Mouse (Mus musculus) cerebellum, adult (tissue): ENCODE data around the gene Uspl1.

Source experiments
- ATAC-seq: cut with Nextera tagmentation; 2 replicates; pipeline ENCODE4 v1.9.2; 2017; ENCODE audit warnings: mild to moderate bottlenecking, moderate library complexity, mixed read lengths; ENCODE audit not compliant: insufficient number of reproducible peaks, low FRiP score, low TSS enrichment

Gene Uspl1

DNA sequence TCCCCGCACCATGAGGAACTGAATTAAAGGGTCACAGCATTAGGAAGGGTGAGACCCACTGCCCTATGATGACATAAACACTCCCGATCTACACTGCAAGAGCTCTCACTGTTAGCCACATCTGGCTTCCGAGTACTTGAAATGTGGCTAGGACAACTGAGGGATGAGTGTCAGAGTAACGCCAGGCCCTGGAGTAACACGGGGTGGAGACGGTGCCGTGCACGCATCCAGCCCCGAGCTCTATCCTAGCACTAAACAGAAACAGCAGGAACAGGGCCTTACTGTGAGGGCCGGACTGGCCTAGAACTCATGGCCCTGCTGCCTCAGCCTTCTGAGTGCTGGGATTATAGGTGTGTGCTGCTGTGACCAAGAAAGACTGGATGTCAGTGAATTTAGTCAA lies 18.1 kb upstream of the Uspl1 start:
- ATAC-seq: no peak

DNA sequence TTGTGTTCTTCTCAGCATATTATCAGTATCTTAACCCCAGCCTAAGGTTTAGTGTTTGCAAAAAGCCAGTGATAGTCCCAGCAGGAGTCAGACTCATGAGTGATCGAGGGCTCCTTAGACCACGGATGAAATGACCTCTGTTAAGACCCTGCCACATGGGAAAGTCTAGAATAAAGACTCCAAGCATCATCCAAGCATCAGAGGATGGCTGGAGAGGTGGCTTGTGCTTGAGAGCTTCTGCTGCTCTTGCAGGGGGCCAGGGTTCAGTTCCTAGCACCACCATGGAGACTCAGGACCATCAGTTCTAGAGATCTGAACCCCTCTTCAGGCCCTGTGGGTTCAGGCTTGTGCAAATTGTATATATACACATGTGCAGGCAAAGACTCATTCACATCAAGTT lies 16.1 kb upstream of the Uspl1 start:
- ATAC-seq: no peak

DNA sequence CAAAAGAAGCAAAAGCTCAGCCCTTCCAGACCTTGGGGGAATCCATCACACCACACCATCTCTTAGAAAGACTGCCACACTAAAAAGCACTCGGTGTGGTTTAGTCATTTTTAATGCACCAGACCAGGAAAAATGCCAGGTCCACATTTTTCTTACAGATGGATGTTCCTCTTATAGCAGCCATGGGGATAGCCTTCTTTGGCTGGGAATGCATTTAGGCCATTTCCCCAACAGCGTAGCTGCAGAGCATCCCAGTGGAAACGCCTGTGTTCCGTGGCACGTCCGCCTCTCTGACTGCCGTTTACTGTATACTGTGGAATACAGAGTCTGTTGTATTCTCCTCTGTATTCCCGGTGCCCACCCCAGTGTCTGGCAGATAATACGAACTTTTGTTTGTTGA lies 15.3 kb upstream of the Uspl1 start:
- ATAC-seq: no peak

DNA sequence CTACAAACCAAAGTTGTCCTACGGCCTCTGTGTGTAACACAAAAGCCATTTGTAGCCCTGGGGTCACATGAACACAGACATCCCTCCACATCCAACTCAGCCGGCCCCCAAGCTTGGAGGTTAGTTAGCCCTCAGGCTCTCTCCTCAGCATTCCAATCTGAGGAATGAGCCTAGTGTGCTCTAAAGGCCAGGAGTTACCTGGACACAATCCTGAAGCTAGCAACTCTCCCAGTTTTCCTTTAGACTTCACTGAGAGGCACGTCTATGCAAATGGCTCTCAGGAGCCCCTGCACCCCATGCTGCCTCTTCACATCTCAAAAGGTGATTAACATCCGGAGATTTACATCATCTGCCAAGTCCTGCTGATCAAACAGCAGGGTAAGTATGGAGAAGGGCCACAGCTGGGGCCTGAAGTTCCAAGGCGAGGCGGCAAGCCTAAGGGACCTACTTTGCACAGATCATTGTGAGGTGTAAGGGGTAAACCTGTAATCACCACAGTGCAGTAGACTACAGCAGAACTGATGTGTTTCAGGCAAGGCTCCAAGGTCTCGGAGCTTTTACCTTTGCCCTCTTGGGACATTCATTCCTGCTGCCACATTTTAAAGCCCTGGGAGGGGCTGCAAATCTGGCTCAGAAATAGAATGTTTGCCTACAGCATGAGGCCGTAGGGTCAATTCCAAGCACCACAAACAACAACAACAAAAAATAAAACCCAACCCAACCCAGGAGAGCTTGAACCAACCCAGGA lies 13.1 kb upstream of the Uspl1 start:
- ATAC-seq: no peak

DNA sequence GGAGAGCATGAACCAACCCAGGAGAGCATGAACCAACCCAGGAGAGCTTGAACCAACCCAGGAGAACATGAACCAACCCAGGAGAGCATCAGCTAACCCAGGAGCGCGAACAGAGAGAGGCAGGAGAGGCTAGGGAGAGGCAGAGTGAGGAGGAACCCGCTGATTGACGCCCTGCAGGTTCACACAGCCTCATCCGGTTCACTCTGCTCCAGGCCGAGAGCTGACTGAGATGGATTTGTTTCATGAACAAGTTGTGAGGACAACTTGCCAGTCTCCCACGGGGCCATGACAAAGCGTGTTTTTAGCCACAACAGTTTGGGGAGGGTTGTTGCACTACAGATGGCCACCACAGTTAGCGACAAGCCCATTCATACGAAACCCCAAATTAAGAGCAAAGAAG lies 11.9 kb upstream of the Uspl1 start:
- no peak for ATAC-seq

DNA sequence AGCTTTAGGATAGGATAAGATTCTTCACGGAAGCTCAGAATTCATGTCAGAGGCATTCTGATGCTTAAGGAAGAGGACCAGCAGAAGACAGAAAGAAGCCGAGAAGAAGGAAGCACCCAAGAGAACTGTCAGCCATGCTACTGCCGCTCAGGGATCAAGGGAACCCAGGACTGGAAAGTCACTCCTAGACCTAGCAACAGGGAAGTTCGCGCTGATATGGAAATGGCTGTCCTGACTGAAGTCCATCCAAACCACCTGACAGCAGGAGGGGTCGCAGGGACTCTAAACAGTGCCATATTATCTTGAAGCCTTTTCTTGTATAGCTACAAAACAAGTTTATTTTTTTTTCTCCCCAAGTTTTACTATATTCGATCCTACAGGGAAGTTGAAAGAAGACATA lies 9.6 kb upstream of the Uspl1 start:
- no peak for ATAC-seq

DNA sequence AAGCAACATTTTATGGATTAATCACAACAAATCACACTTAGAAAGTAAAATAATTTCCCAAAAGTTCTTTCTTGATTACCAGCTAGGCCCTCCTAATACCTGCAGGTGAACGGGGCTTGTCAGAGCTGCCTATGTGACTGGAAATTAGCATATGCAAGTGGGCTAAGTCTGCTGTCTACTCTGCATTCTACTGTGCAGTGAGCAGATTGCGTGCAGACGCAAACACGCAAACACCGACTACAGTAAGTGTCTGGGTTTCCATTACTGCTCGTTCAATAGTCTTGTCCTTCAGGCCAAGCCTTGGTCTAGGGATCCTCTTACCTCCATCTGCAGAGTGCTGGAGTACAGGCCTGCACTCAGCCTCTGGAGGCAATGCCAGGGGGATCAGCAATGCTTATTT lies 8.4 kb upstream of the Uspl1 start:
- ATAC-seq: no peak

DNA sequence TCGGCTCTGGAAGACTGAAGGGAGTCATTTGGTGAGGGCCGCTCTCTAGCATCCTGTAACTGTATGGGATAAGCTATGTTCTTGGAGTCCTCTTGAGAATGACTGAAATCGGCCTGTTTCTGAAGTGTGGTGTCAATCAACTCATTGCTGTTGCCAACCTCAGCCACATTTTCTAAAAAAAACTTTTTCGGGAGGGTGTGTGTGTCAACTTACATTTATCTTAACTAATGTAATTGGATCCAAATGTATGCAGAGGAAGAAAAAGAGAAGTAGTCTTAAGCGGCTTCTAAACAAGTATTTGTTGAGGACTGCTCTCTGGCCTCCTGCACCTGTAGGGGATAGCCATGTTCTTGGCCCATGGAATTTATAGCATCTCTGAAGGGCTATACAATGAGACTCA lies 6.1 kb upstream of the Uspl1 start:
- ATAC-seq: no peak

DNA sequence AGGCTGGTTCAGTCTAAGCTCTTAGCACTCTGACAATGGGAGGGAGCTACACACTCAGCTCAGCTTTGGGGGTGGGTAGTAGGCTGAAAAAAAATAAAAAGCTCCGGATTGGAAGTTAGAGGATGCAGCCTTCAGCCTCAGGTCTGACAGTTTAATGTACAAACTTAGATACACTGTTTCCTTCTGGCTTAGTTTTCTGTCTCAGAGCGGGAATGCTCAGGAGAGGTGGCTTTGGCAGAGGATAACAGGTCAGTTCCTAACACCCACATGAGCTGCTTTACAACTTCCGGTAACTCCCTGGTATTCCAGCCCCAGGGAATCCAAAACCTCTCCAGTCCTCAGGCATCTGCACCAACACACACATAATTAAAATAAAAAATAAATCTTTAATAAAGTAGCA lies 4.3 kb upstream of the Uspl1 start:
- ATAC-seq: no peak

DNA sequence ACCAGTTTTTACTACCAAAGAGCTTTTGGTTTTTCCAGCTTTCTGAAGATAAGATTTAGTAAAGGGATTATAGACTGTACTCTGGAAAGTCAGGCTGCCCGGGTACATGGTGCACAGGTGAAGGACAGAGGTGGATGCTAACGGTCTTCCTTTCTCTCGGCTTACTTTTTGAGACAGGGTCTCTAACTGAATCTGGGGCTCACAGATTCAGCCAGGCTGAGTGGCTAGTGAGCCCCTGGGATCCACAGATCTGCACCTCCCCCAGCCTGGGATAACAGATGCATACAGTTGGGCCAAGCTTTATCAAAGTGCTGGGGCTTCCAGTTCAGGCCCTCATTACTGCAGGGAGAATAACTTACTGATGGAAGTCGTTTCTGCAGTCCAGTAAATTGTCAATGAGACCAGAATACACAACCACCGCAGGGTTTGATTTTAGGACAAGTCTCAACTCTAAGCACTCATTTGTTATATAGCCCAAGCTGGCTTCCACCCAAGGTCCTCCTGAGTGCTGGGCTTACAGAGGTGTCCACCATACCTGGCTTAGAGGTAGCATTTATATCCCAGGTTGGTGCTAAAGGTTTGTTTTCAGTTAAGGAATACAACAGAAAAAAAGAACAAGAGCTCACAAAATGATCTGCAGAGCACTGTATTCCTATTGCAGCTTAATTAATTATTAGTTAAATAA lies 1.8 kb upstream of the Uspl1 start:
- no peak for ATAC-seq

DNA sequence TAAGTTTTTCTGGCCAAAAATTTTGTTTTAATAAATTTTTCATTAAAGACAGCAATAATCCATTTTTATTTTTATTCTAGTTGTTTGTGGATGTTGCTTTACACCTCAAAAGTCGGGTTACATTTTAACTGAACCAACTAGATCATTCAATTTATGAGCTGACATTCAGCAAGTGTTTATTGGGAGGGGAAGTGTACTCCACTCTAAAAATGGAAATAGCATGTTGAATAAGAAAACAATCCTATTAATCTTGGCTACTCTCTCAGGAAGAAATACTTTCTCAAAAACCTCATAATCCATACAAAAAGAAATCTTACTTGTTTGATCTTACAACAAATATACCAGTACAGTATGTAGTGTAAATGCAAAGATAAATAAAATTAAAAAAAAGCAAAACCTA lies 1.0 kb upstream of the Uspl1 start:
- no peak for ATAC-seq

DNA sequence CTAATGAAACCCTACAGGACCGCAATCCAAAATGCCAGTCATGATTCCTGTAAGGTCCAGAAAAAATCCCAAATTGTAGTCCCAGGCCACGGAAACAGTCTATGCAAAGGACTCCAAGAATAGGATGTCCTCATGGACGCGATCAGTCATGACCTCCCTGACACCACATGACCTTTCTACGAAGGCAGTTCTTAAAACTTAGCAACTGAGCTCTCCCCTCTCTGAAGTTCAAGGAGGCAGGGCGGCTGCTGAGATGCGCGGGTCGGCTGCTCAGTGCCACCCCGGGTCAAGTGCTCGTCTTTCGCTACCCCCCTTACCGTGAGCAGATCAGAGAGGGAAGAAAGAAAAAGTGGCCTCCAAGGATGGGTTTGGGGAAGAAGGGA lies 438 bp upstream of the Uspl1 start:
- no peak; the same call in none of the 2 replicates for ATAC-seq

DNA sequence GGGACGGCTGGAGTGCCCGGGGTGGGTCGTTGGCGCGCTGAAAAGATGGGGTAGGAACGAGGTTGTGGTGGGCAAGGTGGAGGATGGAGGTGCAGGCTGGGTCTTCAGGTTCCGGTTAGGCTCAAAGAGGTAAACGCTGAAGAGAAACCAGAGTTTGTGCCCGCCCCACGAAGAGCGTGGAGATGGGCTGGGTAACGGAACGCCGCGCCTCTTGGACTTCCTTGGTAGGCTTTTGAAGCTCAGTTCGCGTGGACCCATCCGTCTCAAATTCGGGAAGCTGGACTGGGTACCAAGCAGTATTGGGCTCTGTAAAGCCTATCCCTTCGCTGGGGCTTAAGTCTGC lies 665 bp downstream of the Uspl1 start:
- ATAC-seq: peak; percentile 17; the same call in 1 of the 2 replicates

DNA sequence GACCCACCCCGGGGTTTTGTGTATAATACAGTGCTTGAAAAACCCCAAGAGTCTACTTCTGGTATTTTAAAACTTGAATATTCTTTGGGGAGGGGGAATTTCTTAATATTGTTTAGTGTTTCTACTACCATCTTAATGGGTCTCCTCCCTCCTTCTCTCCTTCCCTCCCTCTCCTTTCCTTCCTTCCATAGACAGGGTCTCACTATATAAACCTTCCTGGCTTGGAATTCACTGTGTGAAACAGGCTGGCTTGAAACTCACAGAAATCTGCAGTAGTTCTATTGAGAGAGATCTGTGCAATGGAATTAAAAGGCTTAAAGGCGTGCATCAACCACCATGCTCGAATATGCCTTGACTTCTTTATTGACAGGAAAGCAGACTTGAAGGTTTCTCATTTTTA lies 1.7 kb downstream of the Uspl1 start:
- ATAC-seq: no peak

DNA sequence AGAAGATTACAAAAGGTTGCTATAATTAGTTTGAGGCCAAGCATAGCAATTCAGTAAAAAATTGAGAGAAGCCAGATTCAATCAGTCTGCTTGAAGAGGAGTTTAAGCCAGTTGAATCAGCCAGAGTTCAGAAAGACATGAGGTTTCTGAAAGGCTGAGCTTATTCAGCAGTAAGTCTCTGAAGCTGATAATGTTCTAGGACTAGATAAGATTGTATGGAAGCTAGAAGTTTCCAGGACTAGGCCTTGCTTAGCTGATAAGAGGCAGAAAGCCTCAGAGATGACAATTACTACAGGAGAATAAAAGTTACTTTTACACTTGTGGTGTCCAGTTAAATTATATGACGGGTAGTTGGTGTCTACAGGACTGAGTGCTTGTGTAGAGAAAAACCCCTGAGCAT lies 6.0 kb downstream of the Uspl1 start:
- no peak for ATAC-seq

DNA sequence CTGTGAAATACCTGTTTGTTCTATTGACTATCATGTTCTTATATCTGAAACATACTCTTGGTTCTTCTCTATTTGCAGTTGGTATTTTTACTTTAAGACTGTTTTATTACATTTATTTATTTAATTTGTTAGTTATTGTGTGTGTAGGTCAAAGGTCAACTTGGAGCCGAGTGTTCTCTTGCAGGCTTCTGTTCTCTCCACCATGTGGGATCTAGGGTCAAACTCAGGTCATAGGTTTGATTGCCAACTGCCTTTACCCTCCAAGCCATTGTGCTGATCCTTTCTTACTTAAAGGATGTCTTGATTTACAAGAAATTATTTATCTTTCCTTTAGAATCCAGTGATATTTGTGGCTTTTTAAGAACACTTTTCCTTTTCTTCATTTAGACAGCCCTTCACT lies 12.5 kb downstream of the Uspl1 start:
- ATAC-seq: no peak

DNA sequence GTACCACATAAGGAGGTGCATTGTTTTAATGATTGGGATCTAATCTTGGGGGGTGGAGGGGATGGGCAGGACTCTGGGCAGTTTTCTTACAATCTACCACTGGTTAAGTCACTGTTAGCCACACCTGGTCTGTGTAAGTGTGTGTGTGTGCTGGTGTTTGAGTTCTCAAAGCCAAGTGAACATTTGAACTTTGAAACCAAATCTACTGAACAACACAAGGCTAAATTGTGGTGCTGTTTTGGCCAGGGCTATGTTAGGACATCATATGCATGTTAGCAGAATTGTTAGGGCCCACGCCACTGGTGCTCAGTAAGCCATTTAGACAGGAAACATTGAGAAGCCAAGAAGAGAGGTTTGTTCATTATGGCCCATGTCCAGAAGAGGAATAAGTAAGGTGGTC lies 14.6 kb downstream of the Uspl1 start:
- no peak for ATAC-seq

DNA sequence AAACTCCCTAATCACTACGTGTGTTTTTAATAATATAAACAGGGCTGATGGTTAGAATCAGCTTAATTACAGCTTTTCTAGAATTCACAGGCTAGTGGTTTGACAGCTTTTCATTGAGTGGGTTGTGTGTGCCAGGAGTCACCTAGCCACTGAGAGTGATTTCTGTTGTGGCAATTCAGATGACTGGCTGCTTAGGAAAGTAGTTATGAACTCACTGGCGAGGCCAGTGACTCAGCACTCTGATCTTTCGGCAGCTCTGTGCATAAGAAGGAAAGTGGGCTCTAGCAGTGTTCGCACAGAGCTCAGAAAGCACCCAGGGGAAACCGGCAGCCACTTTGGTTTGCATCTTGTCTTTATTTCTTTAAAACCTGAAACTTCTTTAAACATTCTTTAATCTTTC lies 18.8 kb downstream of the Uspl1 start:
- ATAC-seq: no peak

DNA sequence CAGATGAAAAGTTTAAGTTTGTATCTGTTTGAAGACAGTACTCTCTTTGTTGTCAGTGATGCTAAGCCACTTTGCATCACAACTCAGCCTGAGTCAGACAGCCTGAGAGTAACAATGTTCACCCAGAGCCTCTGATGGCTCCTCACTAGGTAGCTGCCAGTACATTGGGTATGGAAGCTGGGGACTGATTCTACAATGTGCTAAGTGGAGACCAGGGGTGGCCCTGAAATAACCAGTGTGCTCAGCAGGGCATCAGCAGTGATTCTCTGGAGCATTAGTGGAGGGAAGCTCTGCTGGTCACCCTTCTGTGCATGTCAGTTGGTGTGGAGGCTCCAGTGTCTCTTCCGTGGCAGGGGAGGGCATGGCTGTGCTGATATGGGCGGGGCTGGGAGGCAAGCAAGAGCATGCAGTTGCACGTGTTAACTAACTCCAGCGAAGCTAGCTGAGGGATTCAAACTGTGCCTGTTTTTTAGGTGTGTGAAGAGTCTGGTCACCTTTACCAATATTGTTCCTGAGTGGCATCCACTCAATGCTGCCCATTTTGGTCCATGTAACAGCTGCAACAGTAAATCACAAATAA lies 19.7 kb downstream of the Uspl1 start:
- no peak for ATAC-seq

DNA sequence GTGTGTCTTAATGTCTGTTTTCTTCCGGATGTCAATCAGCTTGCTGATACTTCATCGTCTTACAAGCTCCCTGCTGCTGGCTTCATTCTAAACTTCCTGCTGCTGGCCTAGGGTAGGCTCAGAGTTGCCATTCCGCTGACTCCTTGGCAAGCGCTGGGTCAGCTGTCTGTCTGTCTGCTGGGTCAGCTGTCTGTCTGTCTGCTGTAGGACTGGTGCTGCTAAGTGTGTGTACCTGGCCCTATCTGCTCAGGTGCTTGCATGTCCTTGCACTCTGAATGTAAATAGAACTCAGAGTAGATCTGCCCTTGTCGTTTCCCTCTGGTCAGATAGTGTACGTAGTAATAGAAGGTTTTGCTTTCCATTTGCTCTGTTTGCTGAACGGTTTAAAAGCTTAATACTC lies 20.7 kb downstream of the Uspl1 start:
- ATAC-seq: no peak

DNA sequence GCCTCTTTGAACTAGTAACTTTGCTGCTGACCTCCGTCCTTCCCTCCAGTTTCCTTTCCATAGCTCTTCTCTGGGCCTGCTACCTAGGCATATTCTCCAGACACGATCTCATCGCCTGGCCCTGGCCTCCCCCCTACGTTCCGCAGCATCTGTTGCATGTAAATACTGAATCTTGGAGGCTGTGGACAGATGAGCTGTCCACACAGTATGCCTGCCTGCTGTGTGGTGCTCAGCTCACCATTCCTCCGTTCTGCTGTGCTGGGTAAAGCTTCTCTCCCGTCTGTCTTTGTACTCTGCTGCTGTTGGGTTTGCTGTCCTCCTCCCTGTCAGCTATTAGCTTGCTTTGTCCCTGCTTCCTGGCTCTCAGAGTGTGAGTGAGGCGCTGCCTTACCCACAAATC lies 21.1 kb downstream of the Uspl1 start:
- no peak for ATAC-seq

DNA sequence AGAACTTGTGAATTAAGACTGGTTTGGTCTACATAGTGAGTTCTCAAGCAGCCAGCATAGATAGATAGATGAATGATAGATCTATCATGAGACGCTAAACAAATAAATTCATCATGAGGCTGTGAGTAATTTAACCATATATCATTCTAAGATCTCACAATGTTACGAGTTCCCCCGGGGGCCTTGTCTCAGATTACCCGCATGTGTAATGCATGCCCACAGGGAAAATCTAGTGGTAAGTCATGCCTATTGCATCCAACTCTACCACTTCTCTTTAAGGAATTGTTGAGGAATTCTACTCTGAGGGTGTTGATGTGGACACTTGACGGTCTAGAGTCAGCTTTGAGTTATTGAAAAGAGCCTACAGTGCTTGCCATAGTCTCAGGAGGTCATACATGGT lies 22.1 kb downstream of the Uspl1 start:
- ATAC-seq: no peak
